In the genomic region with DNA sequence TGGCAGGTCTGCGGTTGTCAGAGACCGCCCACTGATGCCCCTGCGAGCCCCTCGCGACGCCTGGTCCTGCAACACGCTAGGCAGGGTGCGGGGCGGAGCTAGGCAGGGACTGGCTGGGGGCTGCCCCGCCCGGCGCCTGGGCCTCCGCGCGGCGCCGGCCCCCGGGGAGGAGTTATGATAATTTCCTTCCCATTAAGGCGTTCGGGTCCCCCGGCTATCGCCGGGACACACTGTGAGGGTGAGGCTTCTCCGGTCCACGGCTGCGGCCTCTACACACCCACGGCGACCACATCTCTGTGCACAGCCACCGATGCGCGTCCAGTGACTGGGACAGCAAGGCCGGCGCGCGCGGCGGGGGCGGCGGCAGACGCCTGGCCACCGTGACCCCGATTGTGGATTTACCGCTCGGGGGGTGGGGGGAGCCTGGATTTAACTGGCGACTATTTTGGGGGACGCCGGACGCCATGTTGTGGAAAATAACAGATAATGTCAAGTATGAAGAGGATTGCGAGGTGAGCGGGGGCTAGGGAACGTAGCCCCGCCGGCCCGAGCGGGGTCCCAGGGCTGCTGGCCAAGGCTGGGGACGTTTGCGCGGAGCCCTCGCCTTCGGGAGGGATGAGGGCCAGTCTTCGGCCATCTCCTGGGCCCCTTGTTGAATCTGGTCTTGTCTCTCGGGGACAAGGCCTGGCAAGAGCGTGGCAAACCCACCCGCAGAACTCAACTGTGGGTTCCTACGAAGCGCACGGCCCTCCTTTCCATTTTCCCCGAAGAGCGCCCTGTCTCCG, we compare ENCODE assay signal across 8 mouse cellular contexts. TPM values are rescaled to one million over a fixed set of nuclear protein-coding genes. Genes with fewer than 3 reads are reported as not detected.
DNase-seq lines count a peak whose midpoint lies in the region; ATAC-seq lines count a peak whose summit lies in the region.

A gene (plus strand): TSS at position 223 of the 785 bp plus-strand sequence.

- peaks cover 99% of the 10 kb centered on the region for H3K27me3 ChIP-seq in heart, embryonic 15.5 days
- peaks cover 97% of the 10 kb centered on the region for H3K27me3 ChIP-seq in limb, embryonic 12.5 days

- peak within 1 kb of the TSS; percentile 69 for H3K4me2 ChIP-seq in heart, embryonic 15.5 days
- peak within 1 kb of the TSS; percentile 82 for H3K4me2 ChIP-seq in limb, embryonic 12.5 days

- peak; percentile 22 for DNase-seq in CD4-positive, CD25-positive, alpha-beta regulatory T cell, adult 2 months (ENCODE audit: low read depth, low spot score)
- peak; percentile 34 for DNase-seq in adrenal gland, postnatal 14 days
- peak; percentile 75 for DNase-seq in neural tube, embryonic 10.5 days (ENCODE audit: extremely low spot score, low spot score)
- DNase-seq in layer of hippocampus, postnatal 14 days (ENCODE audit: low spot score in 2 of 2): no peak
- DNase-seq in frontal cortex, postnatal 10 days (ENCODE audit: low spot score in 2 of 2): no peak

- no peak within 1 kb of the TSS for H3K27ac ChIP-seq in heart, embryonic 15.5 days
- no peak within 1 kb of the TSS for H3K27ac ChIP-seq in limb, embryonic 12.5 days

- no peaks in the 10 kb centered on the region for H3K36me3 ChIP-seq in heart, embryonic 15.5 days
- H3K36me3 ChIP-seq in limb, embryonic 12.5 days: no peaks in the 10 kb centered on the region

- no peak within 1 kb of the TSS for H3K9ac ChIP-seq in heart, embryonic 15.5 days
- H3K9ac ChIP-seq in limb, embryonic 12.5 days (replicated peaks): no peak within 1 kb of the TSS; the same call in 1 of the 2 replicates

- WGBS in heart, embryonic 15.5 days: 1% methylated on average over 68 of the region's 70 CpGs
- WGBS in limb, embryonic 12.5 days: under 1% methylated on average over 70 of the region's 70 CpGs

- H3K4me3 ChIP-seq in heart, embryonic 15.5 days: peak within 1 kb of the TSS; percentile 42
- peak within 1 kb of the TSS; percentile 47 for H3K4me3 ChIP-seq in limb, embryonic 12.5 days (replicated peaks)

- peaks cover 53% of the 10 kb centered on the region for H3K4me1 ChIP-seq in heart, embryonic 15.5 days (replicated peaks)
- H3K4me1 ChIP-seq in limb, embryonic 12.5 days (replicated peaks): peaks cover 72% of the 10 kb centered on the region

- ATAC-seq in CD4-positive, CD25-positive, alpha-beta regulatory T cell, adult 4 months: no peak
- ATAC-seq in heart, embryonic 15.5 days (replicated peaks; ENCODE audit: insufficient number of reproducible peaks, insufficient read depth, low FRiP score, low read depth): peak; percentile 50; the same call in 1 of the 2 replicates
- peak; percentile 22; the same call in 1 of the 2 replicates for ATAC-seq in limb, embryonic 12.5 days (ENCODE audit: insufficient number of reproducible peaks, insufficient read depth, low FRiP score, low TSS enrichment, low read depth)

- no peaks in the 10 kb centered on the region for H3K9me3 ChIP-seq in heart, embryonic 15.5 days (replicated peaks)
- H3K9me3 ChIP-seq in limb, embryonic 12.5 days: no peaks in the 10 kb centered on the region

RNA-seq across cellular contexts. Expression of the gene that starts here (rescaled TPM):
- polyA plus RNA-seq in CD4-positive, CD25-positive, alpha-beta regulatory T cell, adult 4 months (2017; shearing (Covaris generic)): under 1 TPM in 1 of 2 experiments, not detected in 1; 0.15 TPM
- not detected in 2 replicates for total RNA-seq in adrenal gland, postnatal 14 days (2021)
- polyA plus RNA-seq in heart, embryonic 15.5 days (2015; fragmentation: Nextera tagmentation; extraction: Ambion mirVana): 0.13 and 0.57 TPM in 2 replicates
- polyA plus RNA-seq in limb, embryonic 12.5 days (2016; fragmentation: Nextera tagmentation; extraction: Ambion mirVana): 4.4 and 4.5 TPM in 2 replicates
- total RNA-seq in layer of hippocampus, postnatal 14 days (2021): 1 to 10 TPM in 1 of 2 experiments, under 1 TPM in 1; 0.79 to 1.1 TPM

Comparison
In these comparisons a context has a peak if more than half of its experiments do, and no peak if none do; other contexts are left out.
1. Peak in DNase-seq in adrenal gland, postnatal 14 days; RNA of the gene not detected or under 1 TPM.
2. Peak in ATAC-seq, H3K4me3 ChIP-seq and H3K4me2 ChIP-seq in heart, embryonic 15.5 days; RNA of the gene not detected or under 1 TPM.
3. DNase-seq: peak in CD4-positive, CD25-positive, alpha-beta regulatory T cell, adult 2 months (single experiment) and neural tube, embryonic 10.5 days (single experiment); none in layer of hippocampus, postnatal 14 days (0 of 2) and frontal cortex, postnatal 10 days (0 of 2).